Mouse (Mus musculus) mouse trophoblast stem cell (cell line): Measurements from ENCODE around the gene Zranb1.

Experiments used
- in situ Hi-C, 2 experiments: fragments of 300-500 bp; cut with MseI, MboI; formaldehyde crosslinking; loops; 2 replicates in 1 of 2; 3 replicates in 1 of 2; pipeline ENCODE4 v1.15.1; 2025

Zranb1 gene

GRCm38 (mm10) chr7:132930850-132931559 is at the start of gene Zranb1:
TSS of gene Zranb1 (plus strand) at chr7:132931142.
- in situ Hi-C loops = no loop called here

DNA sequence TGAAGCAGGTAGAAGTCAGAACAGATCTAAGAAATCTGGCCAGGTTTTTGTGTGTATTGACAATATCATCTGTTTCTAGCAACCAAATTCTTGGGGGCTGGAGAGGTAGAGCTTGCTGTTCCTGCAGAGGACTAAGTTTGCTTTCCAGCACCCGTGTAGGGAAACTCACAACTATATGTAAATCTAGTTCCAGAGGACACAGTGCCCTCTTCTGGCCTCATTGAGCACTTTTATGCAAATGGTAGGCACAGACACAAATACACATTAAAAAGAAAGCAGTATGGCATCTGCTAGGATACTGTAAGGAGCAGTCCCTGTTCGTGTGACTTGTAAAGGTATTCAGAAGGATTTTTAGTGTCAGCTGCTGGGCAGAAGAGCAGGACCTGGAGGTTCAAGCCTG is 48.6 kb upstream of the Zranb1 start:
- in situ Hi-C loops = no loop called here

DNA sequence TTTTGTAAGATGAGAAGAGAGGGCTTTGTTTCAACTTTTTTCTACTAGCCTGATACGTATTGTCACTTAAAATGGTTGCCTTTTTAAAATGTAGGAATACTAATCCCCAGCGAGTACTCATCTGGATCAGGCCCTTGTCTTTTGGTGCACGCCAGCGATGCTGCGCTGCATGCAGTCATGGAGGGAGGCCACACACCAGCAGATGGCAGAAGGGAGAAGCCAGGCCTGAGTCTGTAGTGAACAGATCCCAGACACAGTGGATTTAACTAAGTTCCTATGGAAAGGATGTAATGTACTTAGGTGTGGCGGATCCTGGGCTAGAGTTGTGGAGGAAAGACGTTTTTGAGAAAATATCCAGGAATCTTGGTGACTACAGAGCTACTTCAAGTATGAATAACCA is 46.9 kb upstream of the Zranb1 start:
- in situ Hi-C loops = no loop called here

DNA sequence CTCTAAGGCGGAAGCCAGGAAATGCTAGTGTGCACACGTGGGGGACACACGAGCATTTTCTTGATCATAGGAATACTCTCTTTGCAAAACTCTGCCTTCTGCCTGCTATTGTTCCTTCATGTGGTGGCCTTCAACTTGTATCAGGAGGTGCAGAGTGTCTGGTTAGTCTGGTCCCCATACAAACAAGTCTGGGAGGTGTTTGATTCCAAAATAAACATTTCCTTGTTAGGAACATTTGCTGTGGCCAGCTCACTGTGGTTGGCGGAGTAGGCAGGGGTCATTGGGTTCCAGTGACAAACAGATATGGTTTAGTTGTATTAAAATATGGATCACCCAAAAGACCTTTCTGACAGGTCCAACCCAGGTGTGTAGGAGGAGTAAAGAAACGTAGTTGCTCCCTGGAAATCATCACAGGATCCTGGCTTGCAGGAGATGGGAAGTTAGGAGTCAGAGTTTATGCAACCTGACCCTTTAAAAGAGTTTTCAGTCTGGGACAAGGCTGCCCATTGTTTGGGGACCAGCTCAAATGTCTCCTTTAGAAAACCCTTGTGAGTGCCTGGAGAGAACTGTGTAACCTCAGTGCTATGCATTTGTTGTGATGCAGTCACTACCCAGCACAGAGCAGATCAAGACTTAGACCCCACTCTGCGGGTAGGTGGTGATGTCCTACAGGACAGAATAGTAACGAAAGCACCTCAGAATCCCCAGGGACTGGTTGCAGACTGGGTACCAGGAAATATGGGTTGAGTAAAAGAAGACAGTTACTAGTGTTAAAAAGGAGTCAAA is 43.7 kb upstream of the Zranb1 start:
- in situ Hi-C loops = no loop called here

GRCm38 (mm10) chr7:132888052-132888451 is 42.9 kb upstream of the Zranb1 start:
- in situ Hi-C loops = no loop called here

GRCm38 (mm10) chr7:132888518-132889249 is 42.3 kb upstream of the Zranb1 start:
- in situ Hi-C loops = no loop called here

- in situ Hi-C loops = no loop called here
Observed at GRCm38 (mm10) chr7:132889691-132890090, 41.3 kb upstream of the Zranb1 start.

DNA sequence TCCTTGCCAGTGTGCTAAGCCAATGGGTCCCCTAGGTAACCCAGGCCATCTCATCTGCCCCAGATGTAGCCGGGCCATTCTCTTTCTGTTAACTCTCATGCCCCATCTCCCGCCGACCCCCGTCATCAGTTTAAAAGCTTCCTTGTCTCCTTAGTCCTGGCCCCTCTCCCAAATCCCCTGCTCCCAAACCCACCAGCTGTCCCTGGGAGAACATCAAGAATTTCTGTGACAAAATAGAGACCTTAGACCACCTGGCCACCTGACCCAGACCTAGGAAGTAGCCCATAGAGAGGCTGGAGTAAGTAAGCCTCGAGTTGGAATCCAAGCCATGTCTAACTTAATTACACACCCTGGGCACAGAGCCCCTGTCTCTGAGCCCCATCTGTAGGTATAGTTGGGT is 40.7 kb upstream of the Zranb1 start:
- in situ Hi-C loops = no loop called here

GRCm38 (mm10) chr7:132891561-132892310 is 39.2 kb upstream of the Zranb1 start:
- in situ Hi-C loops = no loop called here

DNA sequence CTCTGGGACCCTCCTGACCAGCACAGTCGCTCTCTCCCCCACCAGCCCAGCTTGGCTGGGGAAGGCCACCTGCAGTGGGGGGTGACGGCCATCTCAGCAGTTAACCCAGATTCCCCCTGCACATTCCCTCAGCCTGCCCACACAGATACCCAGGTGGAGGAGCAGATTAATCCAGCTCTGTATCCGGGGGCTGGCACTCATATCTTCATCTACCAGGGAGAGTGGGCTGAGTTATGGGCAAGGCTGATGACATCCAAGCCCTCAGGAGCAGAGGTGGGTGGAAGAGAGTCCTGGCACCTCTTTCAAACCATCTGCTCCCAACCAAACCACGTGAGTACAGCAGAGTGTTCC is 38.7 kb upstream of the Zranb1 start:
- in situ Hi-C loops = no loop called here

- in situ Hi-C loops = no loop called here
Observed at GRCm38 (mm10) chr7:132892806-132893205, 38.1 kb upstream of the Zranb1 start.

GRCm38 (mm10) chr7:132893336-132893735 is 37.6 kb upstream of the Zranb1 start:
- in situ Hi-C loops = no loop called here

GRCm38 (mm10) chr7:132894841-132895555 is 35.9 kb upstream of the Zranb1 start:
- in situ Hi-C loops = loop anchor here (5.0 kb wide), 1 partner anchor 243 kb away; no protein-coding TSS in a partner anchor

DNA sequence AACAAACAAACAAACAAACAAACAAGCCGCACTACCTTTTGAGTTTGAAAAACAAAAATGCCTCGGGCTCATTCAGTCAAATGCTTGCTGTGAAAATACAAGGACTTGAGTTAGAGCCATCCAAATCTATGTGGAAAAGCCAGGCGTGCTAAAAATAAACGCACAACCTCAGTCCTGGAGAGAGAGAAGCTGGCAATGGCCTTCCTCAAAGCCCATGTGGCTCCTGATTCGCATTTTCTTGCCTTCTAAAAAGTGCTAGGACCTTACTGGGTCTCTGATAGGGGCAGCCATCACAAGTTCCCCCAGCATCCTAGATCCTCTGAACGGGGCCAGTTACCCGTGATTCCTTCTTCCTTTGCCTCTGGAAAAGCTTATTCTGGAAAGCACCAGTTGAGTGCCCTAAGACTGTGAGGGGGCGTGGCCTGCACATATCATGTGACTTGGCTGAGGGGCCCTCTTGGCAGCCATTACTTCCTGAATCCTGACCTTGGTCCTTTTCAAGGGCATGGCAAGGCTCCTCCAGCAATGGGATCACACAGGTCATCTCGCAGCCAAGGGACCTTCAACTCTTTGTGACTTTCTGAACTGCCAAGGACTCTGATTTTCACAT is 34.6 kb upstream of the Zranb1 start:
- in situ Hi-C loops = loop anchor here (5.0 kb wide), 1 partner anchor 244 kb away; no protein-coding TSS in a partner anchor

DNA sequence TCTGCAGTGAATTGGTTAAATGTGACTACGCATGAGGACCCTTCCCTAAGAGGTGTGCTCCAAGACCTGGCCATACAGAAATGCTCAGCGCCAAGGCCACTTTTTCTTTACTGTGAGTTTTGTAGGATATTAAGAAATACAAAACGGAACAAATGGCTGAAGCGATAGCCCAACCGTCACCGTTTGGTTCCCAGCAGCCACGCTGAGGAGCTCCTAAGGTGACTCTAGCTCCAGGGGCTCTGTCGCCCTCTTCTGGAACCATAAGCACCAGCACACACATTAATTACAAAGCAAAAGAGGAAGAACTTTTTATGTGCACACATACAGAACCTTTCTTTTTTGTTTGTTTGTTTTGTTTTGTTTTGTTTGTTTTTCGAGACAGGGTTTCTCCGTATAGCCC is 33.7 kb upstream of the Zranb1 start:
- in situ Hi-C loops = loop anchor here (5.0 kb wide), 1 partner anchor 245 kb away; no protein-coding TSS in a partner anchor

DNA sequence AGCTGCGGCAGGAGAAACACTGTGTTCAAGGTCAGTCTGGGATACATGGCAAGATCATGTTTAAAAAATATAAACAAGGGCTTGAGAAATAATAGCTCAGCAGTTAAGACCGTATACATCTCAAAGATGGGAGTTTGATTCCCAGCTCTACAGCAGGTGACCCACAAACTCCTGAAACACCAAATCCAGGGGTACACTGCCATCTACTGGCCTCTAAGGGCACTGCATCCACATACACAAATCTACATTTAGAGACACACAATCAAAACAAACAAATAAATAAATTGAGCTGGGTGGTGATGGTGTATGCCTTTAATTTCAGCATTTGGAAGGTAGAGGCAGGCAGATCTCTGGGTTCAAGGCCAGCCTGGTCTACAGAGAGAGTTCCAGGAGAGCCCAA is 32.7 kb upstream of the Zranb1 start:
- in situ Hi-C loops = loop anchor here (5.0 kb wide), 1 partner anchor 246 kb away; no protein-coding TSS in a partner anchor

DNA sequence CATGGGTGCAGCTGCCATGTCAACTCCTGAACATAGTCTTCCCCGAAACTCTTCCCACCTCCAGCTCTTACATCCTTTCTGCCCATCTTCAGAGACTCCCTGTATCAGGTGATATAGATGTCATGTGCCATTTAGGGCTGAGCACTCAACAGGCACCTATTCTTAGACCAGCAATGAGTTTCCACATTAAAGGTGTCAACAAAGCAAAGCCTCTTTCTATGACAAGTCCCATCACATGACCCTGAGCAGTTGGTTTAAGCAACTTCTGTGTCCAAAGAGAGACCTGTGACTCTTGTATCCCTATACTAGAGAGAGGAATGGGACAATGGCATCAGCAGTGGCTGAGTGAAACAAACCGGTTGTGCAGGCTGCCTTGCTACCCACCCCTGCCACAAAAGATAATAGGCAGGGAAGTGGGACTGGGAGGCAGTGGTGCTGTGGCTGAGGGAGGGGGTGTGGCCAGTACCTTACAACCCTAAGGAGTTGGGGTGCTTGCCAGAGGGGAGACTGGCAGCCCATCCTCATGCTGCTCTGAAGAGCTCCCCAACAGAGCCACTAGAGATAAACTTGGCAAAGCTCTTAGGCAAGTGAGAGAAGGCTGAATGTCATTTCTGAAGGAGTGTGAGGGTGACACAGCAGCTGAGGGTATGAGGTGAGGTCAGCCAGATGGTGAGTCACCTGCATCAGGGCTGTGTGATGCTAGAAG is 30.0 kb upstream of the Zranb1 start:
- in situ Hi-C loops = no loop called here

DNA sequence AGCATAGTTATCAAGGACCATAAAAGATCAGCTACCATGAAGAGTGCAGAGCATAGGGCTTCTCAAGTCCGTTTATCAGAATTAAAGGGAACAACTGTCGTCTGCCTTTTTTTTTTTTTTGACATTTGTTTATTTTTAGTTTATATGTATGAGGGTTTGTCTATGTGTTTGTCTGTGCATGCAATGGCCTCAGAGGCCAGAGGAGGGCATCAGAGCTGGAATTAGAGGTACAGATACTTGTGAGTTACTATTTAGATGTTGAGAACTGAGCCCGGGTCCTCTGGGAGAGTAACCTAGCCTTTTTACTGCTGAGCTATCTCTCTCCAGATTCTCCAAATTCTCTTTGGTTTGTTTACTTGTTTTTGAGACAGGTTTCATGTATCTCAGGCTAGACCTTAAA is 27.1 kb upstream of the Zranb1 start:
- in situ Hi-C loops = no loop called here

GRCm38 (mm10) chr7:132921971-132922370 is 9.0 kb upstream of the Zranb1 start:
- in situ Hi-C loops = no loop called here

DNA sequence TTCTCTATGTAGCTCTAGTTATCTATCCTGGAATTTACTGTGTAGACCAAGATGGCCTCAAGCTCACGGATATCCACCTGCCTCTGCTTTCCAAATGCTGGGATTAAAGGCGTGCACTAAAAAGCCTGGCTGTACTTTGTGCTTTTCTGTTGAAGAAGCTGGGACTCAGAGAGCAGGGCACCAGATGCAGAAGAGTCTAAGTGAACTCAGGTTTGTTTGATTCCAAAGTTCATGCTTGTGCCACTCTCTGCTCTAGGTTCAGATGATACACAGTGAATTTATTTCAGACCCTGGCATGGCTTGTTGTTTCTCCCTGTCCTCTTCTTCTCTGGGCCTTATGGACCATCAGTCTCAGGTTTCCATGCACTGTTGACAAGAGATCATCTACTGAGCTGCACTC is 5.7 kb upstream of the Zranb1 start:
- in situ Hi-C loops = no loop called here
